Mouse (Mus musculus) thymus, adult 2 months (tissue): ENCODE data around the gene Olfr902.

ENCODE experiments used
- CTCF ChIP-seq: fragments of 200-500 bp; IDR thresholded peaks from 2 replicates; pipeline ENCODE4 v1.5.1; 2012; ENCODE audit warnings: mild to moderate bottlenecking, control low read depth, low read length, moderate library complexity, borderline replicate concordance; ENCODE audit not compliant: control insufficient read depth, poor library complexity, insufficient read depth; ENCODE audit errors: extremely low read depth
- POLR2A ChIP-seq: fragments of 200-500 bp; IDR thresholded peaks from 2 replicates; pipeline ENCODE4 v1.6.1; 2012; ENCODE audit warnings: mild to moderate bottlenecking, low read length, control low read depth, moderate library complexity; ENCODE audit not compliant: control insufficient read depth, poor library complexity, insufficient read depth; ENCODE audit errors: extremely low read depth

GRCm38 (mm10) chr9:38401398-38401797 is 46.1 kb upstream of the Olfr902 start, which contains the start of gene Olfr147:
- no peak for TF ChIP-seq CTCF
- TF ChIP-seq POLR2A: no peak
